Mouse (Mus musculus) erythroblast, adult 5-6 weeks (primary cell): ENCODE measurements around the gene Olig2. TPM values are rescaled to one million over a fixed set of nuclear protein-coding genes. Genes with fewer than 3 reads are reported as not detected.

Experiments used
- ATAC-seq: replicated peaks from 2 replicates; pipeline ENCODE4 v1.8.0; 2016; ENCODE audit warnings: moderate number of reproducible peaks, mild to moderate bottlenecking, moderate TSS enrichment, inconsistent platforms; ENCODE audit not compliant: poor library complexity, low FRiP score, severe bottlenecking
- total RNA-seq, 2 experiments: library from RNA; stranded (forward) in 1 of 2; stranded (reverse) in 1 of 2; fragments of 150-400 nt in 1 of 2; fragments of 200-764, 138-1000 nt in 1 of 2; gene quantifications; 2 replicates each; pipeline versions ENCODE4 v1.2.3 to v1.2.4; 2015 to 2017; ENCODE audit warnings: low replicate concordance in 2 of 2

Olig2 gene
- total RNA-seq (2015; ENCODE audit: low replicate concordance), result not detected in 2 replicates
- total RNA-seq (2017; ENCODE audit: low replicate concordance), result not detected in 2 replicates

DNA sequence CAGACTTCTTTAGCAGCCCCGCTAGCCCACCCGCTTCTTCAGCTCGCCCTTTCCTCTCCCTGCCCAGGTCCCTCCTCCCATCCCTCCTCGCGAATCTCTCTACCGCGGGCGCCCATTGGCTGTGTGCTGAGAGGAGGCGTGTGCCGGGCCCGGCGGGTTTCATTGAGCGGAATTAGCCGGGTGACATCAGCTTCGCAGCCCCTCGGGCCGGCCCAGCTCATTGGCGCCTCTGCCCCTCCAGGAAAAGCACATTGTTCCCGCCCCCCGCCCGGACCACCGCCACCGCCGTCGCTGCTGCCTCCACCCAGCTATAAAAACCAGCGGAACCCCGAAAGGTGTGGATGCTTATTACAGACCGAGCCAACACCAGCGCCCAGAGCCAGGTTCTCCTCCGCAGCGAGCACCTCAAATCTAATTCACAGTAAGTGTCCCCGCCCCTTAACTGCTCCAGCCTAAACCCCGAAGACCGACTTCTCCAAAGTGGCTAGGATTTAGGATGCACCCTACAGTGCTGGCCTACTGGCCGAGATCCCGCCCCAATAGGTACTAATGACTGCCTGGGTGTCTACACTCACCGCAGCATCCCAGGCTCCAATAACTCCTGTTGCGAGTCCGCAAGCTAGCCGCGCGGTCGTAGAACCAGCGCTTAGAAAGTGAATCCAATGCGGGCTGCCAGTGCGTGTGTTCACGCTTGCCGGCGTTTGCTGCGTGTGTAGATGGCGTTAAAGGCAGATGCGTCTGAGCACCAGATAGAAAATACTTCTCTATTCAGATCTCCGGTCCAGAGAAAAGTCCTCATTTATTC lies at the start of gene Olig2:
TSS of gene Olig2 (plus strand) at position 225 of the 805 bp plus-strand sequence.
- ATAC-seq, result no peak

DNA sequence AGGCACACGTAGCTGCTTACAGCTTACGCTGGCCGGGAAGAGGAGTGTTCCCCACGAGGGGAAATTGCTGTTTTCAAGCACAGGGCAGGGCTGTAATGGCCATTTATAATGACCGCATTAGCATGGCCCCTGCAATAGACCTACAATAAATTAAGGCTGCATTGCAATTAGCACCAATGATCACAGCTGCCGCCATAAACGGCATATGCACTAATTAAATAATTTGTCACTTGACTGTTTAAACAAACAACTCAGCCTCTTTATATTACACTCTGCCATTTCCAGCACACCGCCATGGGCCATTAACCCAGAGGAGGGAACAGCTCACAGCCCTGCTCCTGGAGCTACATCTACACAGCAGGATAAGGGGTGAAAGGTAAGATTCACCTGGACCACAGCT lies 49.4 kb upstream of the Olig2 start:
- no peak for ATAC-seq

DNA sequence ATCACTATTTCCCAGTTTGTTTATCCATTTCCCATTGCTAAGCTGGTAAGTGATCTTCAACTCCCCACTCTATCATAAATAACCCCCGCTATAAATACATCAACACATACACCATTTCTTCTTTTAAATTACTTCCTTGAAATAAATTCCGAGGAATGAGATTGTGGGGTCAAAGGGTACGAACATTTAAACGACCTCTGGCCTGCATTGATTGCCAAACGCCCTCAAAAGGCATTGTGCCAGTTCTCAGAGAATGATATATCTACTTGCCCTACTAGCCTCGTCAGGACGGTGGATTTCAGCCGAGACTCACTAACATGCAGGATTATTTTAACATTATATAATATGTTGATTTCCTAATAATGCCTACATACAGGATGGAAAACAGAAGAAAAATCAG lies 38.2 kb upstream of the Olig2 start:
- no peak for ATAC-seq

DNA sequence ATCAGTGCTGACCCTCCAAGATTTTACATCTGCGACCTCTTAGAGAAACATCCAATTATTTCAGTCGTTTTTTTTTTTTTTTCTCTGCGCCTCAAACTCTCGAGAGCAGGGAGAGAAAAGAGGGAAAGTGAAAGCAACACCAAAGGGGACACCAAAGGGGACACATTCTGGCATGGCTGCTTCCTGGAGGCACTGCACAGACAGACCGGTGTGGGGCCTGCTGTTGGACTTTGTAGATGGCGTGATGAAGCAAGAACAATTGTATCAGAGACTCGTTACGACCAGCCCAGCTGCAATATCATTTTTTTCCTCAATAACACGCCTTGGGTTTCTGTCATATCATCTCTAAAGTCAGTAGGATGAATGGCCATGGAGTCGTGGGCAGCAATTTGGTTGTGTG lies 37.6 kb upstream of the Olig2 start:
- no peak for ATAC-seq

DNA sequence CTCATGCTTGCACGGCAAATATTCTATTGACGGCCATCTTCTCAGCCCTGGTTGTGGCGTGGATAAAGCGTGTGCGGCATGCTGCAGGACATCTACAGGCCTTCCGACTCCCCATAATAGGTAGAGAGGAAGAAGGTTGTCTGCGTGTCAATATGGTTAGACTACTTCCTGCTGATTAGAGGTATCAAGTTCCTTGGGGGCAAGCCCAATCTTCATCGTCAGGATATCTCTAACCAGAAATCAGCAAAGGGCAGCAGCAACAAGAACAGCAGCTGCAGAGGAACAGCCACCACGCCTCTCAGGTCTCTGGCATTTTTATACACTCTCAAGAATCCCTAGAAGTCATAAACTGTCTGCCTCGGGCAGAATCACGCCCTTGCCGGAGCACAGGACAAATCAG lies 37.0 kb upstream of the Olig2 start:
- no peak for ATAC-seq

DNA sequence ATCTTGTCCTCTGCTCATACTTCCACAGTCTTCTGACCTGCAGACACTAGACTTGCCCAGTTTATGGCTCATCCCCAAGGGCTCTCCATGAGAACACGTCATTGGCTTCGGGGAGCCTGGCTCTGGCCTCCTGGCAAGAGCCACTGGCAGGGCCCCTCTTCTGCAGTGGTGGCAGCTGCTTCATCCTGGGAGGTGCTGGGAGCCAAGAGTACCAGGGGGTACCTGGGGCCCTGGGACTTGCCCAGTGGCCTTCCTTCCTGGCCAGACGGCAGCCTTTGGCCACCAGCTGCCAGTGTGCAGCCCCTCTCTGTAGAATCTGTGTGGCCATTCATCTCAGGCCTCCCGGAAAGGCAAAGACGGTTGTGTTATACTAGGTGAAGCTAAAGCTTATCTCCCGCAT lies 34.0 kb upstream of the Olig2 start:
- ATAC-seq, result no peak

DNA sequence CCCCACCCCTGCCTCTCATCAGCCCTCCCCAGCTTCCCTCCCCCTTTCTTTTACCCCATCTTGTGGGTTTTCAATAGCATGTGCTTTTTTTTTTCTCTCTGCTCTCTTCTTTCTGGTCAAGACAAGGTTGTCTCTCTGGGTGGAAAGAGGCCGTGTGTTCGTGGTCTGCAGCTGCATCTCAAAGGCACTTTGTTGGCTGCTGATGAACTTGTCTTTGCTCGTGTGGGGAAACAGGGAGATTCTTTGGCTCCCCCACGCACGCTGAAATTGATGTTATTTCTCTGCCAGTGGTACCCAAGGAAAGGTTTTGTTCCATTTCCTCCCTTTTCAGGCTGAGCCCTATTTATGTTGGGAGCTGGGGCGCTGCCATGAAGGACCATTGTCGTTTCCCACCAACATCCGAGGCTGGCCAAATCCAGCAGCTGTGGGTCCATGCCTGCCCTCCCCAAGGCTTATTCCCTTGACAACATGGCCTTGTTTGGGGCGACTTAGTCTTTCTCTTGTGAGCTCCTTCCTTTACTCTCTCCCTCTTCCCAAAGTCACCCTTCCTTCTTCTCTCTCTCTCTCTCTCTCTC lies 33.5 kb upstream of the Olig2 start:
- ATAC-seq, result no peak

DNA sequence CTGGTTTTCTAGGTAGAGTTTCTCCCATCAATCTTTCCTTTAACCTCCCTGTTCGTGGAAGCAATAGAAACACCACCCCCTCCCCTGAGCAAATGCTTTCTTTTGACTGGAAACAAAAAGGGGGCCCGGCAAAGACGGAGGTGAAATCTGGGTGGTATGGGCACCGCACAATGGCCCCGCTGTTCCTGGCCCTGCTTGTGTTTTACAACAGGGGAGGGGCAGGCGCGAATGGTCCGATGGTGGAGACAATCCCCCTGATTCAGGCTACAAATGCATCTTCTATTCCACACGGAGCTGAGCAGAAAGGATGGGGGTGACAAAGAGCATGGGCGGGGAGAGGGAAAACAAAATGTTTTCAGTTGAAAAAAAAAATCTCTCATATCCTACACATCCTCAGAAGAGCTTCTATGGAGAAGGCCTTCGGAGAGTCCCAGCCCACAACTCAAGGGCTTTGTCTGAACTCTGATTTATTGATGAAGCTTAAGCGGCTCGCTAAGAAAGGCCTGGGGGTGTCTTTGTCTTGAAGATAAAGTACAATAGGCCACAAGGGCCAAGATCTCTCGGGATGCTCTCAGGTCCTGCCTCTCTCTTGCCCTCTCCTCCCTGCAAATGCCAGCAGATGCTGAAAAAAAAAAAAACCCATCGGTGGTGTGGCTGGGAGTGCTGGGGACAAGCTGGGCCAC lies 32.4 kb upstream of the Olig2 start:
- no peak for ATAC-seq

DNA sequence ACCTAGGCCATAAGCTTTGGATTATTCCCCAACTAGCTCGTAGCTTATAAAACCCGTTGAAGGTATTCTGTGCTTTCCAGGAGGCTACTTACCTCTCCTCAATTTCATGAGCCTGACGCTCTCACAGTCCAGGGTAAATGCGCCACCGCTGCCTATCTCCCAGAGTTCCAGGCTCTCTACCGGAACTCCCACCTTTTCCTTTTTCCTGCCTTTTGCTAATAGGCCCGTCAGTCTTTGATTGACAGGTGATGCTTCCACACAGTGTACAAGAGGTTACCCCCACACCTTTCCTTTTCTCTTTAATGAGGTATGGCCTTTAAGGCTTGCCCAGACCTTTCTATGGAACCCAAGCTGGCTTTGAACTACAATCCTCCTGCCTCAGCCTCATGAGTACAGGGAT lies 25.4 kb upstream of the Olig2 start:
- no peak for ATAC-seq

DNA sequence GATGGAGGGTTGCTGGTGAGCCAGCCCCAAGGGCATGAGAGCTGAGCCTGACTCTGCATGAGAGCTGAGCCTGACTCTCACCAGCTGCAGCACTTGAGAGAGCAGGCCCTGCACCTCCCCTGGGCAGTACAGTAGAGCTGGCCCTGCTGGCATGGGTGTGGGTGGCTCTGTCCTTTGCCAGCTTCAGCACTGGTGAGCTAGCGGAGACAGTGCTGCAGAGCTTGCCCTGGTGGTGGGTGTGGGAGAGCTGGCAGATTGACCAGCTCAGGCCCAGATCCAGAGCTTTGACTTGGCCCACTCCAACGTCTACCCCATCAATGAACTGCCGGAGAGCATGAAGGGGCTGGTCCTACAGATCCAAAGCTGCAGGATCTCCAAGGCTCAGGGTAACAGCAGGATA lies 22.3 kb upstream of the Olig2 start:
- no peak for ATAC-seq

DNA sequence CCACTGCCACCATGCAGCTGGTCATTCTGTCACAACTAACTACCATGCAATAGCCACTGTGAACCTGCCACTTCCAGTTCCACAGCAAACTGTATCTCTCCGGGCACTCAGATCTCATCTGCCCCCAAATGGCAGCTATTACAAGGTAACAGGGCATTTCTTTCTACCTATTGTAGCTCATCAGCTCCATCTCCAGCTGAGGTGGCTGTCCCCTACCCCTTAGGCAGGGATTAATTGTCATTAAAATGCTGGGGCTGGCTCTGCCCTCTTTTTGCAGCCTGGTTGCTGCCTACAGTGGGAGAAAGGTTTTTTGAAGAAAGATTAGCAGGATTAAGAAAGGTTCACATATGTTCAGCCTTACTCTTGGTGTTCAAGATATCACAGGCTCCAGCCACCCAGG lies 18.9 kb upstream of the Olig2 start:
- no peak for ATAC-seq

DNA sequence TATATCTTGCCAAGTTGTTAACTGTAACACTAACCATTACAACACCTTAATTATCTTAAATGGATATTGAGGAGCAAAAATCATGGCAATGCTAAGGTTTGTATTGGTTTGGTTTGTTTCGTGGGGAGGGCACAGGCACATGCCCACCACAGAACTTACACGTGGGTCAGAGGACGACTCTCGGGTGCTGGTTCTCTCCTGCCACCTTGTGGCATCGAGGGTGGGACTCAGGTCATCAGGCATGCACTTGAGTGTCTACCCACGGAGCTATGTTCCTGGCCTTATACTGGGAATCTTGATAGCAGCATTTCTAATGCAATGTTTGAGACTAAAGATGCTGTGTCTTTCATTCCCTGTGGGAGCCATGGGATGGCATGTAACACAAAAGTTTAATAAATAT lies 8.2 kb upstream of the Olig2 start:
- ATAC-seq, result no peak

DNA sequence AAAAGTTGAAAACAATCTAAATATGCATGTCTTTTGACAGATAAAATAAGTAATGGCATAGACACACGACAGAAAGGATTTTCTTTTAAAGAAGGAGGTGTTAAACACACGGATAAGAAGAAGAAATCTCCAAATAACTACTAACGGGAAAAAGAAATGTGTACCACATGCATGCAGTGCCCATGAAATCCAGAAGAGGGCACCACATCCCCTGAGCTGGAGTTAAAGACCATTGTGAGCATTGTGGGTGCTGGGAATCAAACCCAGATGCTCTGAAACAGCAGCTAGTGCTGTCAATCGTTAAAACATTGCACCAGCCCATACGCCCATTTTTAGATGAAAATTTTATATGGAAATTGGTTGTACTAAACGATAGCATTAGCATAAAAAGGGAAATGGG lies 7.3 kb upstream of the Olig2 start:
- no peak for ATAC-seq

DNA sequence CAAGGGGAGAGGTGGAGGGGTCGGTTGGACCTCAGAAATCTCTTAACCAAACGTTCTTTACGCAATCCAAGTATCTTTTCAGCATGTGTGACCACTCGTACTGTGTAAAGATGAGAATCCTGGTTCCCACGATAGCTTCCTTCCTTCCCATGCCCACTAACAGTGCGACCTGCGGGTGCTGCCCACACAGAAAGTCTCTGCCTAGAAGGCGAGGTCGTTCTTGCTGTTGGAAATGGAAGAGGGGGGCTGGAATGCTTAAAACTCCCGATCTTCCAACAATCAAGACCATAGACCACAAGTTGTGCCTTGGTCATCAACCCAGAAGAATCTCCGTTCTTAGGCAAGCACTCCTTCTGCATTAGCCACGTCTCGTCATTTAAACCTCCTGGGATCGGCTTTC lies 6.0 kb upstream of the Olig2 start:
- no peak for ATAC-seq

DNA sequence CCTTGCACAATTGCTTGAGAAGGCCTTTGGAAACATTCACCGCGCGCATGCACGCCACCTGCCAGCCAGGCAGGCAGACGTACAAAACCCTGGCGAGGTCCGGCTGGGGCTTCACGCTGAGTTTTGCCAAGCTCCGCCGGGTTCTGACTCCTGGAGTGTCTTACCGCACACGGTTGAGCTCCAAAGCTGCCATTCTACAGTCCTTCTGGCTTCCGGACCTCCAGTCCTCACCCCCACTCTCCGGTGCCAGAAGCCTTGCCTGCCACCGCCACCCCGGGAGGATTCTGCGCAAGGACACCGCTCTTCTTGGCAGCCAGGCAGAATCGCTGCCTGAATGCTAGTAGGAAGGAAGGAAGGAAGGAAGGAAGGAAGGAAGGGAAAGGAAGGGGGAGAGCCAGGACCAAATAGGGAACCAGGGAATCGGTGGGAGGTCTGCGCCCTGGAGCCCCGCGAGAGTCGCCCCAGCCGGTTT lies 3.0 kb upstream of the Olig2 start:
- no peak for ATAC-seq

DNA sequence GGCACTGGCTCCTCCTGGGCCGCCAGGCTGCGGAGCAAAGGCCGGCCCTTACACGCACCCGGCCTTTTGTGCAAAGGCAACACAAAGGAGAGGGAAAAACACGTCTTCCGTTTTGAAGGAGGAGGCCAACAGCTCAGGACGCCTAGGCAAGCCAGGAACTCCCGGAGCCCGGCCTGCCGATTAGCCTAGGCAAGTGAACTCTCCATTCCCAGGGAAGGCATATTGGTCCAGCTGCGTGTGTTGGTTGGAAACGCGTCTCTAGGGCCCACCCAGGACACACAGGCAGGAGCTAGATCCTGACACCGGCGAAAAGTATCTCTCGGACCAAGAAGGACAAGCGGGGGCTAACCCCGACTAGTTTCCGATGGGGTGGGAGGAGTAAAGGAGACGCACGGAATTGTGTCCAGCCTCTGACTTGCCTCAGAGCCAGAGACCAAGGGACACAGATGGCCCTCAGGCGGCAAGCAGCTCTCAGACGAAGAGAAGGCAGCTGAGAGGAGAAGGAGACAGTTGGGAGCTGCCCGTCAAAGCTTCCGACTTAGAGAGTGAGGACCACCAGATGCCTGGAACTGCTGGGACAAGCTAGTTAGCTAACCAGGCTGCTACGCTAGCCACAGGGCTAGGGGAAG lies 2.5 kb upstream of the Olig2 start:
- ATAC-seq, result no peak

DNA sequence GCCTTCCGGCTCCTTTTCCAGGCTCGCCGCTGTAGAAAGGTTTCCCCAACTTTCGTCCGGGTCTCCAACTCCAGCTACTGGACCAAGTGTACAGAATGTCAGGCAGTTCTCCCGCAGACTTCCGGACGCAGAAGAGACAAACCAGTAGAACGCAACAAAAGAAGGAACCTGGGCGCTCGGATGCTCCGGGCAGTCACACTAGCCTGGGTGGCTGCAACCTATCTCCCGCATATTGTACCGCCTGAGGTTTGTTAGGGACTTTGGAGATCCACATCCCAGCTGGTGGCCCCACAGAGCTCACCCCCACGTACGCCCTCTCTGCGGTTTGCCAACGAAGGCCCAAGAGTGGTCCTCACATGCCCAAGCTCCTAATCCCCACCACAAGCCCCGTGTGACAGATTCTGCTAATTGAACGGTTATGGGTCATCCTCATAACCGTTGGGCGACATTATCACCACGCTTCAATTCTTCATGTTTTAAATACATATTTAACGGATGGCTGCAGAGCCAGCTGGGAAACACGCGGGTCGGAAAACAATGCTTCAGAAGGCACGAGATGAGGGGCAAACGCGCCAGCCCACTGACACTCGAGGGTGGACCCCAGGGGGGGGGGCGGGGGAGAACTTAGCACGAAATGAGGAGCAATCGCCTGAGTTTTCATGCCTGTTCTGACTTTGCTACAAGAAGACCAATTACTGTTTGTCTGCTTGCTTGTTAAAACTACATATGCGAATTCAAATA lies 1.8 kb upstream of the Olig2 start:
- ATAC-seq, result no peak

DNA sequence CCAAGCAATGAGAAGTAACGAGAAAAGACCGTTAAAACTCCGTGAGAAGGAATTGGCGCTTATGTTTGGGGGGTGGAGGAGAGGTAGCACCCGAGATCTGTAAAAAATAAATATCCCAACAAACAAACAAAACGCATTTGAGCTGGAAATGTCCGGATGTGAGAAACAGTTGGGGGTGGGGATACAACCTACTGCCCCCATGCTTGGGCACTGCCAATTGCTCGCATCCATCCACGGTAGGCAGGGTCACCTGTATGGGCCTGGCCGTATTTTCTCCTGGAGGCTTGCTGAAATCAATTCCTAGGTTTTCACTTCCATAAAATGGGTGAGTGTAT lies 1.2 kb upstream of the Olig2 start:
- ATAC-seq, result no peak

DNA sequence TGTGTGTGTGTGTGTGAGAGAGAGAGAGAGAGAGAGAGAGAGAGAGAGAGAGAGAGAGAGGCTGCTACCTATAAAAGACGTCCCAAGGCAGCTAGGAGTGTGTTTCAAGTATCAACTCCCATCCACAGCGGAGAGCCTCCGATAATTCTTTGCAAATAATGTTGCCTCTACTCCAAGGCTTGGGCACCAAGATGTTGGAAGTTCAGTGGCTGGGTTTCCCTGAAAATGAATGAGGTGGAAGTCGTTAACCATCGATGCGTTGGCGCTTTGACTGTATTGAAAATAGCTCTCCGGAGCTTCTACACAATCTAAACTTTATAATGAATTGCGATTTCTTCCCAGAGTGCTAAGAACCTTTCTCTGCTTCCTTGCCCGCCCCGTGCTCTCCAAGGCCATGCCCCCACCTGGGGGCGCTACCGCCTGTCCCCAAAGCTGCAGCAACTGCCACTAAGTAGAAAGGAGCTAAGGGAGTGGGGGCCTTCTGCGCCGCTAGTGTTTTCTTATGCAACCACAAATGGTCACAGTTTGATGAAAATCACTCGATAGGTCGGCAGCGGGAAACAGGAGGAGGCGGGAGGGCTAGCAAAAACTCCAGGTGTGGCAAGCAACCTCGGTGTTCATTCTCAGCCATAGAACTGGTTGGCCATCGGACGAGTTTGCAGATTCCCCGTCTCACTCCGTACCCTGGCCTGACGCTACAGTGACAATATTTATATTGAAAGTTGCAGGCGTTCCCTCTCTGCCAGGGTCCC lies 600 bp upstream of the Olig2 start:
- ATAC-seq, result no peak
